Comparison of ENCODE assay signal across 1 mouse cellular context in the genomic region with DNA sequence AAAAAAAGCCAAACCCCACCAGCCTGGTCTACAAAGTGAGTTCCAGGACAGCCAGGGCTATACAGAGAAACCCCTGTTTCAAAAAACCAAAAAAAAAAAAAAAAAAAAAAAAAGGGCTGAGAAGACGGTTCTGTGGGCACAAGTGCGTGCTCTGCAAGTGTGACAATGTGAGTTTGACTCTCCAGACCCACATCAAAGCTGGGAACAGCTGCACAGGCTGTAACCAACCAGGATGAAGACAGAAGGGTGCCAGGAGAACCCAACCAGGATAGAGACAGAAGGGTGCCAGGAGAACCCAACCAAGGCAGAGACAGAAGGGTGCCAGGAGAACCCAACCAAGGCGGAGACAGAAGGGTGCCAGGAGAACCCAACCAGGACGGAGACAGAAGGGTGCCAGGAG.
TF ChIP-seq lines count a peak whose summit lies in the region.

No protein-coding gene starts in this region.

TF ChIP-seq in CH12.LX, 34 proteins besides CTCF, POLR2A, EP300 and RAD21 (continued from another document):
- TF ChIP-seq BHLHE40 (IDR thresholded peaks at IDR 0.05; ENCODE audit: low read depth, low read length): no peak
- TF ChIP-seq TCF12 (IDR thresholded peaks at IDR 0.05; ENCODE audit: low read depth, low read length): no peak
- no peak for TF ChIP-seq CHD2 (IDR thresholded peaks at IDR 0.05; ENCODE audit: low read length)
